Mouse (Mus musculus) G1E (cell line): ENCODE results near the gene Zfp644. TPM values are rescaled to one million over a fixed set of nuclear protein-coding genes. Genes with fewer than 3 reads are reported as not detected.

Experiments used
- ATAC-seq: 2 replicates; pipeline ENCODE4 v1.8.0; 2016; ENCODE audit warnings: mild to moderate bottlenecking; ENCODE audit not compliant: insufficient number of reproducible peaks, poor library complexity, low FRiP score, severe bottlenecking; ENCODE audit errors: extremely low read depth
- DNase-seq: peaks from one replicate; pipeline ENCODE4 v3.0.0; 2012; ENCODE audit warnings: low spot score
- H3K27me3 ChIP-seq: 2 replicates; pipeline ENCODE4 v1.6.1; 2012; ENCODE audit warnings: mild to moderate bottlenecking, low read length, inconsistent platforms; ENCODE audit not compliant: insufficient read depth
- H3K36me3 ChIP-seq: replicated peaks from 2 replicates; pipeline ENCODE3; 2012; ENCODE audit warnings: mild to moderate bottlenecking, inconsistent platforms
- H3K4me1 ChIP-seq: 2 replicates; pipeline ENCODE4 v1.6.1; 2012; ENCODE audit warnings: low read depth, low read length, inconsistent platforms, mixed read lengths; ENCODE audit not compliant: insufficient read depth
- H3K4me3 ChIP-seq: 2 replicates; pipeline ENCODE4 v1.5.1; 2012; ENCODE audit warnings: low read depth, mild to moderate bottlenecking, inconsistent platforms, low read length, moderate library complexity, mixed read lengths
- H3K9me3 ChIP-seq: replicated peaks from 2 replicates; pipeline ENCODE4 v1.6.1; 2012; ENCODE audit warnings: inconsistent platforms
- CTCF ChIP-seq: IDR thresholded peaks from 2 replicates; pipeline ENCODE4 v1.5.1; 2012; ENCODE audit warnings: low read depth, low read length, inconsistent platforms, mixed read lengths
- GATA1 ChIP-seq: IDR thresholded peaks from 2 replicates; pipeline ENCODE4 v1.6.1; 2012; ENCODE audit warnings: borderline replicate concordance, low read length, inconsistent platforms, mixed read lengths
- GATA2 ChIP-seq: IDR thresholded peaks from 2 replicates; pipeline ENCODE4 v1.6.1; 2012; ENCODE audit warnings: low read depth, low read length, inconsistent platforms, borderline replicate concordance
- POLR2AphosphoS5 ChIP-seq: IDR thresholded peaks from 2 replicates; pipeline ENCODE4 v1.6.1; 2012; ENCODE audit warnings: low read depth, low read length, inconsistent platforms; ENCODE audit not compliant: insufficient replicate concordance
- TAL1 ChIP-seq: conservative IDR thresholded peaks from 2 replicates; pipeline ENCODE4 v1.6.1; 2012; ENCODE audit warnings: low read depth, low read length, inconsistent platforms, mixed read lengths
- polyA plus RNA-seq: library from polyadenylated mRNA; stranded (reverse); fragments of >175 nt; gene quantifications from 2 replicates; pipeline ENCODE4 v1.2.3, GENCODE M21; 2012
- total RNA-seq, 2 experiments: library from RNA; stranded (forward) in 1 of 2; stranded (reverse) in 1 of 2; fragments of 200-1000 nt in 1 of 2; fragments of >200 nt in 1 of 2; fragmentation: Nextera tagmentation in 1 of 2; gene quantifications; 2 replicates each; pipeline ENCODE4 v1.2.3; 2014 to 2017

Gene Zfp644
- total and polyA plus RNA-seq, 3 experiments = 13.9 to 97.8 (median 83.8) TPM

- no peak for DNase-seq
- no peak for ATAC-seq
- H3K27me3 ChIP-seq = no peaks in the 10 kb centered on the region
- TF ChIP-seq GATA2 (no peak), POLR2AphosphoS5 (no peak), CTCF (no peak), GATA1 (no peak), TAL1 (no peak)
- H3K4me3 ChIP-seq = no peak overlapping the region
- H3K4me1 ChIP-seq = peaks cover 37% of the 10 kb centered on the region
- no peaks in the 10 kb centered on the region for H3K9me3 ChIP-seq
- no peaks in the 10 kb centered on the region for H3K36me3 ChIP-seq
These were observed 13.5 kb upstream of the Zfp644 start for GRCm38 (mm10) chr5:106710611-106711010.

GRCm38 (mm10) chr5:106710085-106710409 is 13.0 kb upstream of the Zfp644 start:
- Histone ChIP-seq H3K27me3 (peaks cover 3% of the 10 kb centered on the region; the same call in 1 of the 2 replicates), H3K36me3 (no peaks in the 10 kb centered on the region), H3K9me3 (no peaks in the 10 kb centered on the region), H3K4me1 (peaks cover 42% of the 10 kb centered on the region), H3K4me3 (no peak overlapping the region)
- DNase-seq (no peak), ATAC-seq (no peak)
- TF ChIP-seq POLR2AphosphoS5 (no peak), GATA2 (no peak), GATA1 (no peak), TAL1 (no peak), CTCF (no peak)

GRCm38 (mm10) chr5:106709388-106710084 is 12.4 kb upstream of the Zfp644 start:
- no peaks in the 10 kb centered on the region for H3K9me3 ChIP-seq
- DNase-seq (peak; percentile 61), ATAC-seq (peak; percentile 87)
- peak overlapping the region; percentile 40; the same call in 1 of the 2 replicates for H3K4me3 ChIP-seq
- H3K27me3 ChIP-seq = peaks cover 3% of the 10 kb centered on the region; the same call in 1 of the 2 replicates
- no peak for TF ChIP-seq TAL1
- TF ChIP-seq POLR2AphosphoS5 = no peak
- TF ChIP-seq CTCF = no peak
- peaks cover 42% of the 10 kb centered on the region for H3K4me1 ChIP-seq
- no peaks in the 10 kb centered on the region for H3K36me3 ChIP-seq

GRCm38 (mm10) chr5:106706363-106706762 is 9.3 kb upstream of the Zfp644 start:
- no peaks in the 10 kb centered on the region for H3K36me3 ChIP-seq
- peaks cover 29% of the 10 kb centered on the region for H3K4me1 ChIP-seq

GRCm38 (mm10) chr5:106705162-106705561 is 8.1 kb upstream of the Zfp644 start:
- ATAC-seq (no peak), DNase-seq (no peak)
- TF ChIP-seq TAL1 (no peak), GATA2 (no peak), GATA1 (no peak), POLR2AphosphoS5 (no peak), CTCF (no peak)
- H3K36me3 ChIP-seq = no peaks in the 10 kb centered on the region
- H3K27me3 ChIP-seq = peaks cover 12% of the 10 kb centered on the region
- H3K4me3 ChIP-seq = no peak overlapping the region
- peaks cover 5% of the 10 kb centered on the region for H3K9me3 ChIP-seq
- H3K4me1 ChIP-seq = peaks cover 23% of the 10 kb centered on the region

More at GRCm38 (mm10) chr5:106706363-106706762, 9.3 kb upstream of the Zfp644 start:
- peaks cover 9% of the 10 kb centered on the region for H3K27me3 ChIP-seq
- no peak overlapping the region for H3K4me3 ChIP-seq
- TF ChIP-seq POLR2AphosphoS5 (no peak), TAL1 (no peak), GATA2 (no peak), GATA1 (no peak), CTCF (no peak)
- DNase-seq = no peak
- peaks cover 5% of the 10 kb centered on the region for H3K9me3 ChIP-seq
- no peak for ATAC-seq

- H3K4me3 ChIP-seq = peak overlapping the region; percentile 83
- peaks cover 3% of the 10 kb centered on the region; the same call in 1 of the 2 replicates for H3K27me3 ChIP-seq
- DNase-seq (peak; percentile 76), ATAC-seq (peak; percentile 30)
- no peaks in the 10 kb centered on the region for H3K9me3 ChIP-seq
- H3K36me3 ChIP-seq = peaks cover 29% of the 10 kb centered on the region
- no peak for TF ChIP-seq POLR2AphosphoS5
- TF ChIP-seq GATA1 = no peak
- no peak for TF ChIP-seq GATA2
- no peak for TF ChIP-seq TAL1
- TF ChIP-seq CTCF = no peak
- peaks cover 38% of the 10 kb centered on the region for H3K4me1 ChIP-seq
These were observed 1.2 kb downstream of the Zfp644 start for GRCm38 (mm10) chr5:106695681-106696395.
